Comparison of ENCODE assay signal across 32 mouse cellular contexts in the genomic region with DNA sequence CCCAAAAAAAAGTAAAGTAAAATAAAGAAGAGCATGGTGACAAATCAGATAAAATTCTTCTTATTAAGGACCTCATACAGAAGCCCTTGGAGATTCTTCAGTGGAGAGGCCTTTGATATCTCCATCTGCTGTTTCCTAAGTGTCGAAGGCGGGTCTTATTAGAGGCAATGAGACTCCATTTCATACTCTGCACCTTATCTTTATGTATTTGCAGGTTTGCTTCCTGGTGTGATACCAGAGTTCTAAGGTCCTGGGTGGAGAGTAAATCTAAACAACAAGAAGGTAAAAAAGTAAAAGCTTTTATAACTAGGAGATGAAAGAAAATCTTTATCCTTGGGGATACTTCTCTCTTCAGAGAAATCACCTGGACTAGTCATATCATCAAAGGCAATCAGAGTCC.
"Had no signal": no experiment of that assay in that cellular context is flagged by ENCODE, and none has a peak within 500 bp of the region (broad histone marks: within the 10 kb centered on the region; RNA-seq: fewer than 3 reads in every experiment).

No protein-coding gene starts in this region.

- H3K27ac ChIP-seq: heart, embryonic 10.5 days; heart, embryonic 13.5 days; heart, embryonic 15.5 days; hindbrain, embryonic 10.5 days; hindbrain, embryonic 12.5 days; hindbrain, embryonic 13.5 days; hindbrain, embryonic 14.5 days; hindbrain, embryonic 15.5 days; hindbrain, postnatal 0 days; kidney, embryonic 15.5 days; kidney, postnatal 0 days; layer of hippocampus, adult 2 months; left cerebral cortex, adult 2 months had no signal

- H3K4me1 ChIP-seq: heart, embryonic 10.5 days; heart, embryonic 12.5 days; heart, embryonic 13.5 days; heart, embryonic 15.5 days; hindbrain, embryonic 10.5 days; hindbrain, embryonic 12.5 days; hindbrain, embryonic 13.5 days; hindbrain, embryonic 15.5 days; kidney, embryonic 15.5 days had no signal

- H3K4me3 ChIP-seq: heart, embryonic 10.5 days; heart, embryonic 12.5 days; heart, embryonic 13.5 days; heart, embryonic 15.5 days; hindbrain, embryonic 10.5 days; hindbrain, embryonic 12.5 days; hindbrain, embryonic 13.5 days; hindbrain, embryonic 15.5 days; kidney, embryonic 15.5 days; layer of hippocampus, adult 2 months; left cerebral cortex, adult 2 months had no signal

- H3K36me3 ChIP-seq: heart, embryonic 10.5 days; heart, embryonic 12.5 days; heart, embryonic 13.5 days; heart, embryonic 15.5 days; hindbrain, embryonic 10.5 days; hindbrain, embryonic 12.5 days; hindbrain, embryonic 13.5 days; hindbrain, embryonic 15.5 days; kidney, embryonic 15.5 days had no signal

- H3K27me3 ChIP-seq: heart, embryonic 12.5 days; heart, embryonic 13.5 days; heart, embryonic 15.5 days; hindbrain, embryonic 12.5 days; hindbrain, embryonic 13.5 days; hindbrain, embryonic 15.5 days; kidney, embryonic 15.5 days had no signal

- H3K9me3 ChIP-seq: heart, embryonic 10.5 days; heart, embryonic 12.5 days; heart, embryonic 13.5 days; heart, embryonic 15.5 days; hindbrain, embryonic 10.5 days; hindbrain, embryonic 12.5 days; hindbrain, embryonic 13.5 days; kidney, embryonic 15.5 days had no signal

- H3K9ac ChIP-seq: heart, embryonic 12.5 days; heart, embryonic 13.5 days; heart, embryonic 15.5 days; hindbrain, embryonic 12.5 days; hindbrain, embryonic 13.5 days; hindbrain, embryonic 14.5 days; hindbrain, embryonic 15.5 days; kidney, embryonic 15.5 days had no signal

- DNase-seq: heart, postnatal 10 days; heart, postnatal 14 days; heart, postnatal 36 days; heart, postnatal 4 days; kidney, adult 11 months; kidney, adult 18-20 months; kidney, adult 2 months; kidney, adult 8-10 months; kidney, adult 9 months; kidney, postnatal 10 days; kidney, postnatal 14 days; kidney, postnatal 25 days; kidney, postnatal 36 days; layer of hippocampus, adult 9-11 months; layer of hippocampus, postnatal 36 days had no signal

- ATAC-seq: hindbrain, embryonic 16.5 days; hindbrain, postnatal 0 days; inflammation-experienced regulatory T-cells, adult 6 months had no signal

- H3K4me2 ChIP-seq: heart, embryonic 11.5 days; heart, embryonic 12.5 days; heart, embryonic 13.5 days; heart, embryonic 15.5 days; hindbrain, embryonic 12.5 days; hindbrain, embryonic 13.5 days; hindbrain, embryonic 14.5 days; hindbrain, embryonic 15.5 days; kidney, embryonic 15.5 days had no signal
